Mouse (Mus musculus) left cerebral cortex, adult 8-10 months (tissue): ENCODE measurements around the gene Mapk10. TPM values are rescaled to one million over a fixed set of nuclear protein-coding genes. Genes with fewer than 3 reads are reported as not detected.

Experiments
- DNase-seq, 2 experiments: peaks; one replicate each; pipeline ENCODE4 v3.0.0; 2022; ENCODE audit warnings: low spot score in 2 of 2
- total RNA-seq, 4 experiments: library from RNA; stranded (reverse); gene quantifications; 2 replicates each; pipeline ENCODE4 v1.2.4; 2022

Mapk10 gene
- total RNA-seq, 4 experiments from 2014 or later, result 474 to 541 (median 500) TPM

- DNase-seq, result no peak
Measured at GRCm38 (mm10) chr5:103166755-103167154, 44.4 kb downstream of the Mapk10 start.

DNA sequence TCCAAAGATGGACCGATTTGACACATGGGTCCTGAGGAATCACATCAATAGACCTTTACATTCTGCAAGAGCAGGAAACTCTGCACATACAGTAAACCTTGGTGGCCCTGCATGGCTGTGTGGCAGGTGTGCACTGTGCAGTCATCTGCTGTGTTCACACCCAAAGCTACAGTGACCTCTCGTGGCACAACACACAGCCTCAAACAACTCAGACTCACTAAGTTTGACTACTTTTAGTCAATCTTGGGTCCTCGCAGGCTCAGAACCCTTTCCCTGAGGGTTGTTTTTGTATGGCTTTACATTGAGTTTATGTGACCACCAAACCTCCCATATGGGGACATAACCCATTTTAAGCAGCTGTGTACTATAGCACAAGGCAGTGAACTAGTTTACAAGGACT is 47.1 kb downstream of the Mapk10 start:
- DNase-seq, result no peak

DNA sequence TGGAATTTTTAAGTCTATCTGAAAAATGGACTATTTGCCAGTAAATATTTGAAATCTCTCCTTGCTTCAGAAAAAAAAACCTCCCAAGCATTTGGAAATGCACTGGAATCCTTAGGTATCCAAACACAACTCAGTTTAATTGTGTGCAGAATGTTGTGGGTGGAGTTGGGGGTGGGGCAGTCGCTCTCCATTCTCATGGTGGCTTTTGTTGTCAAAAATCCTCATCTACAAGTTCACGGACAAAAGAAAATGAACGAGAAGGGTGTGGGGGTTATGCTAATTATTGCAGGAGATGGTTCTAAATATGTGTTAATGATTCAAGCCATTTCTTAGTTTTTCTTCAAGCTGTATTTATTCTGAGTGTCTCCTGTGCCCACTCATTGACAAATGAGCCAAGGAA is 49.6 kb downstream of the Mapk10 start:
- no peak for DNase-seq

GRCm38 (mm10) chr5:103161196-103161540 is 50.0 kb downstream of the Mapk10 start:
- peak in 1 of 2 experiments; percentile 75 for DNase-seq

- DNase-seq, result no peak
Measured at GRCm38 (mm10) chr5:103160314-103161195, 50.6 kb downstream of the Mapk10 start.

- no peak for DNase-seq
Measured at GRCm38 (mm10) chr5:103140935-103141334, 70.2 kb downstream of the Mapk10 start.

GRCm38 (mm10) chr5:103134839-103135238 is 76.3 kb downstream of the Mapk10 start:
- peak; percentile 19 to 23 for DNase-seq

DNA sequence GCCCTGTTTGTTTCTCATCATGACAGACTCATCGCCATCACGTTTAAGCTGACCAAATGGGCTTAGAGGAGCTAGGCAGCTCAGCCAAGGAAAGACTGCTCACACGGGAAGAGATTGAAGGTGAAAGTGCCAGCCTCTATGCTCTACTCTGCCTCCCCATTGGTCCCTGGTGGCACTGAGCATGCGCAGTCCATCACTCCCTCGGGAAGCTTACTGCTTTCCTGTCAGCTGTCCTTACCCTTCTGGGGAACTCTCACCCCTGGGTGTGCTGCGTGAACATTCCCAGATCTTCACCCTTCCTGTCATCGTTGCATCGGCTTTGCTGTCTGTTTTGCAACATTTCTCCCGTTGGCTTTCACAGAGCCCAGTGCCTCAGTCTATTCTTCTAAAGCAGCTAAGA is 77.5 kb downstream of the Mapk10 start:
- no peak for DNase-seq

- DNase-seq, result no peak
Measured at GRCm38 (mm10) chr5:103132814-103133213, 78.3 kb downstream of the Mapk10 start.

DNA sequence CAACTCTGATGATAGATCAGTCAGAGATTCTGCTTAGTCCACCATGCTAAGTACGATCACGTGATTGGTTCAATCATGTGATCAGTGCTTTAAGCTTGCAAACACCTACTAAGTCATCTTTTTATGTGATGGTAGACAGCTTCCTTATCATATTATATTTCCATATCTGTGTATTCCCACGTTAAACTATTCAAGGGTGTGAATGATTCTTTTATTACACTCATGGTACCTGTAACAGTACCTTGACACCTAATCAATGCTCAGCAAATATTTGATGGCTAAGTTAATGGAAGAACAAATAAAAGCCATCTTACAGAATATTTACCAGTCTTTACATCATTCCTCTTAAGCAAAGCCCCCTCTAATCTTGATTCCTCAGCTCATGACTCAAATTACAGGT is 91.5 kb downstream of the Mapk10 start:
- no peak for DNase-seq

GRCm38 (mm10) chr5:103115571-103115970 is 95.6 kb downstream of the Mapk10 start:
- no peak for DNase-seq

DNA sequence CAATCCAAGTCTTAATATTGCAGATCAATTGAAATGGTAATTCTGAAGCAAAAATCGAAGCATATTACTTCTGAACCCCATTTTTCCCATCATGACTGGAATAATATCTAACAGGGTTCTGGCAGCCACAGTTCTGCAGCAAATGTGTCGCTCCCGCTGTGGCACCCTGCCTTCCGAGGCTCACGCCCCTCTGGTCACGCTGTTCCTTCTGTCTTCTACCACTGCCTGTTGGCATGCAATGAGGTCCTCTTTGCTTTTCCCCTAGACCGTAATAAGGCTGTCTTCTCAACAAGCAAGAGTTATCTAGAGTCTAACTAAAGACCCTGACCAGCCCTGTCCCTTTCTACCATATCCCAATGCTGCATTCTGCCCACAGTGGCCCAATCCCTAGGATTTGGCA is 98.7 kb downstream of the Mapk10 start:
- DNase-seq, result no peak

DNA sequence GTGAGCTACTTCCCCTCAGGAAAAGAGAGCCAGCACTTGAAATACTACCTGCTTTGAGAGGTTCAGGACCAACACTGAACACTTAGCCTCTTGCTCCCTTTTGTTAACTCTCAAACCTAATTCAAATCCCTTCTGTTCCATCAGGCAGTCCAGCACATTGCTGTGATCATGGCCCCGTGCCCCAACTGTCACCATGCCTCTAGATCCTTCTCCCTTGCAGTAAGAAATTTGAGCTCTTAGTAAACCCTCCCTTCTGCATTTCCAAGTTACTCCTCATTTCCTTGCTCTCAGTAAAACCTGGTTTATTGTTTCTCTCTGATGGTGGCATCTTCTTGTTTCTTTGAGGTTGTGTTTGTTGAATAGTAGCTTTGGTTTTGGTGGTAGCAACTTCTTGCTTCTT is 101.7 kb downstream of the Mapk10 start:
- no peak for DNase-seq

DNA sequence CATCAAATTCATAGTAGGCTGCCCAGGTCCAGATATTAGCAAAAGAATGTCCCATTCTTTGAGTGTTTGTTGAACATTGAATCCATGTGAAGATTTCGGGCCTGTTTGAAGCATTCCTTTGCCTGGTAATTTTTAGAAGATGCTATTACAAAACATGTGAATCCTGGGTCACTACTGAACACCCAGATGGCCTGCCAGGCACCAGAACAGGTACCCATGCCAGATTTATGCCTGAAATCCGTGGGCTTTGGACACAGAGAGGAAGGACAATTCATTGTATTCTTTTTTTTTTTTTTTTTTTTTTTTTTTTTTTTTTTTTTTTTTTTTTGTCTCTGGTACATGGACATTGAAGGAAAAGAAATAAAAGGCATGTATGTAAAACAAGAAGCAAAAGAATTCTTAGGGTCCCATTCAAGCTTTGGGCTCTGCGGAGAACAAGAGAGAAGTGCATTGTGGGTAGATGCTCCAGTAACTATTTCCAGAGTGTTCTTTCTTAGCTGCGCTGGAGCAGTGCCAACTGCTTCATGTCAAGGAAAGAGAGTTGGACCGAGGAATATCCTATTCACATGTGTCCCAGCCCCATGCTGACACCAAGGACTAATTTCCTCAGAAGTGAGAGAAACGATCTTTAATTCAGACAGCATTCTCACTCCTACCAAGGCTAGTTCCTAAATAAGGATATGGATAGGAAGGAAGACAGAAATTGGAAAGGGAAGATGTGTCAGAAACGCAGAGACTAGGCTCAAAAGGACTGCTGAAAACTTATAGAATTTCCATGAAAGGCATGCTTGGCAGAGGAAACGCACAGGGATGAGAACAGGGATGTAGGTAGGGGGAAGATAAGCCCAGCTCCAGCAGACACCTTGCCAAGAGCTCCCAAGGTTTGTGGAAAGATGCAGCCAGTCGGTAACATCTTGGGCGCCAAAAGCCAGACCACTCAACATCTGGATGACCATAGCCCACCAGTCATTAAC is 105.4 kb downstream of the Mapk10 start:
- peak in 1 of 2 experiments; percentile 42 for DNase-seq

GRCm38 (mm10) chr5:103104082-103104481 is 107.1 kb downstream of the Mapk10 start:
- no peak for DNase-seq

DNA sequence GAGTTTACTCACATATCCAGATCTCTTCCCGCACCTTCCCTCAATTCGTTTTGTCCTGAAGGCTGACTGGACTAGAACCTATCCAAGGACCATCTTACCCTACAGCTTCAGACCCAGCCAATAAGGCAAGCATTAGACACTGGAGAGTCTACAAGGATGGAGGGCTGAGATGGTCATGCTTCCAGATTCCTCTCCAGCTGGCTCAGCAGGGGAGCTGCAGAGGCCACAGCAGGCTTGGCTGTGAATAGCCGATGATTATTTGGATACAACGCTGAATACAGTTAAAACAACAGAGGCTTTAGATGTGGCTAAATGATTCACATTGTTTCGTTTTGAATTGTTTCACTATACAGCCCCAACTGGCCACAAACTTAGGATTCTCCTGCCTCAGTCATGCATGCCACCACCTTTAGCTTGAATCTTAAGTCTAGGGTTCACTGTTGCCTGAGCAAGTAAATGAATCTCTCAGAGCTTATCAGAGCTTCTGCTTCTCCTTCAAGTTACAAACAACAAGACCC is 108.2 kb downstream of the Mapk10 start:
- no peak for DNase-seq

GRCm38 (mm10) chr5:103102176-103102575 is 109.0 kb downstream of the Mapk10 start:
- DNase-seq, result no peak

DNA sequence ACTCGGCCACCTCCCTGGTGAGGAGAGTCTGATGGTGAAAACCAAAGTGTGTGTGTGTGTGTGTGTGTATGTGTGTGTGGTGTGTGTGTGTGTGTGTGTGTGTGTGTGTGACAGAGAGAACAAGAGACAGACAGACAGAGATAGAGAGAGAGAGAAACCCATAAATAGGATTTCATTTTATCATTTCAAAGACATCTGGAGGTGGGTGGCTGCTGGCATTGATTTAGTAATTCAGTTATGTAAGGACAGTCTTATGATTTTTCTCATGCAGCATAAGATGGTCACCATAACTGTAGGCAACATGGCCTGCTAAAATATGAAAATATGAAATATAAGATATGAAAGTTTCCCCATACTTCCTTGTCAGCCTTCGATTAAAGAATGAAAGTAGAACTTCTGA is 117.0 kb downstream of the Mapk10 start:
- DNase-seq, result peak in 1 of 2 experiments; percentile 58

- no peak for DNase-seq
Measured at GRCm38 (mm10) chr5:103085844-103086243, 125.3 kb downstream of the Mapk10 start.

DNA sequence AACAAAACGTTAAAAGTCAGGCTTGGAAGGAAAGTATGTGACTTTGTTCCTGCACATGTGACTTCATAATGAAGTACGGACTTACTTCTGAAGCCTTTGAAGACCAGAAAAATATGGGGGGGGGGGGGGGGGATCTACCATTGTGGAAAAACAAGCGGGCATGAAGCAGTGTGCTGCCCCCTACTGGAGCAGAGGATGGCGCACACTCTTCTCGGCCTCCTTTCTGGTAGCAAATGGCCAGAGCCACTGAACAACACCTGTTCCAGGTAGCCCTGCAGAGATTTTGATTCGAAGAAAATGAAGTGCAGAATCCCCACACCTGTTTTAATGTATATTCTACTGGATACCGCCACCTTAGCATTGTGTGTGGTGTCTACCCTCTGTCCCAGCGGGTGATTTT is 135.7 kb downstream of the Mapk10 start:
- no peak for DNase-seq

DNA sequence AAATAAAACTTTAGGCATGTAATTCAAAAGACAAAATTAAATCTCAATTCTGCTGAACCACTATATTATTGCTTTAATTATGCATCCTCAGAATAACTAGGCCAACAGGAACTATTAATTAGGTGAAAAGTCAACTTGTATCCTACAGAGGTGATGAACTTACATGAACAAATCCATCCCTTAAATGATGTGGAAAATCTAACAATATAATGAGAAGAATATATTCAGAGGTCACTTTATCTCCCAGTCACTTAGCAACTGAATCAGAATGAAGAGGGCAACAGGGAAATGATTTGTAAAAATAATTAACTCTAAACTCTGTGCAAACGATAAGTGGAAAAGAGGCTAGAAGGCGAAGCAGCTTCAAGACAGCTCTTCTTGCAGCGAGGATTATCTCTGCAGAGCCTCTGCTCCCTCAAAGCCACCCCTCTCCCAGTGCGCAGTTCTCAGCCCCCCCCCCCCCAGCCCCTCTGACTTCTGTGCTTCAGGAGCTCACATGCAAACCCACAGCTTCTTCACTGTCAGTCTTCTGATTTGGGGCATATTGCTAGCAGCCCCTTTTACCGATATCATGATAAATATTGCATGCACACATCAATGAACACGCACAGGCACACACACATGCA is 138.8 kb downstream of the Mapk10 start:
- DNase-seq, result no peak
